Mouse (Mus musculus): ENCODE measurements around the gene Cox4i1. TPM values are rescaled to one million over a fixed set of nuclear protein-coding genes. Genes with fewer than 3 reads are reported as not detected.
A peak's percentile ranks its signal among the peaks of the same experiment; 100 is the strongest.

Cox4i1 gene
- total RNA-seq, 2 experiments from 2014 or later, result 1,090 to 1,232 TPM

DNA sequence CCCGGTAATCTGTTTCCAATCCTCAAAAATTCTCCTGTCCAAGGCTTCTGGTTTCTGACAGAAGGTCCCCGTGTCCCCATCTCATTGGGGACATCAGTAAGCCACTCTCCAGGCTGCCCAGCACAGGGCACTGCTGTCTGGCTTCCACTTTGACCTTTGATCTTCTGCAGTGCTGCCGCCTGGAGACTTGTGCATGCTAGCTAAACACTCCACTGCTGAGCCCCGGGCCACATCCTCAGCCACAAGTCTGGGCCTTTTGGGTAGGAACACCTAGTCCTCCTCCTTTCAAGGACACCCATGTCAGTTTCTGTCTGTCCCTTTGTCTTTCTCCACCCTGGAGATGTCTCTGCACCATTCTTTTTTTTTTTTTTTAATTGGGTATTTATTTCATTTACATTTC, 24.9 kb downstream of the Cox4i1 start:
- DNase-seq (ENCODE audit: extremely low spot score in 1 of 2, low spot score in 1 of 2), result no peak

- no peak for DNase-seq (ENCODE audit: extremely low spot score in 1 of 2, low spot score in 1 of 2)
Observed at GRCm38 (mm10) chr8:120693861-120694493, 26.0 kb downstream of the Cox4i1 start.

DNA sequence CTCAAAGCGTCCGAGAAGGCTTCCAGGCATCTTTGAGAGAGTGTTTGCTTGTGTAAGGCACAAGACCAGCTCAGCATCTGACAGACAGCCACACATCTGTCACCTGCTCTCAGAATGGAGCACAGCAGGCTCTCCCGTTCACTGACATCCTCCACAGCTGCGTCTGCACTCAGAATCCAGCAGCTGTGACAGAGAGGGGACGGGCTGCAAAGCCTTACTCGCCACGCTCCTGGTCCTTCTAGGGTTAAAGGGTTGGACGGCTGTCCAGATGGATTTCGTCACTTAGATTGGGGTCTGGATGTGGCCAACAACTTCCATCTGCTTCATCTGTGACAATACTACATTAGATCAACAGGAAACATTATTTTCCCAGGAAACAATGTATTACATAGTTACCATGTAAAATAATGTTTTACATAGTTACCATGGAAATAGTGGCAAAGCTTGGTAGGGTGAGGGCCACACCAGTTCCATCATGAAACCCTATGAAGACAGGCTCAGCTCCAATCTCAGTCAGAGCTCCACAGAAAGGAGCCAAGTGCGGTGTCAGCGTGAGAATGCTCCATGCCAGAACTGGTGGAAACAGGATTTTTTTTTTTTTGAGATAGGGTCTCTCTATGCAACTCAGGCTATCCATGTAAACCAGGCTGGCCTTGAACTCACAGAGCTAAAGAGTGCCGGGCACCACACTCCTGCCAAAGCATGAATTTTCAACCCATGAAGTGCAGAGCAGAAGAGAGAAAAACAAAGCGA, 28.6 kb downstream of the Cox4i1 start:
- no peak for DNase-seq (ENCODE audit: extremely low spot score in 1 of 2, low spot score in 1 of 2)

GRCm38 (mm10) chr8:120697154-120697978, 29.3 kb downstream of the Cox4i1 start:
- peak in 1 of 2 experiments; percentile 37 for DNase-seq (ENCODE audit: extremely low spot score in 1 of 2, low spot score in 1 of 2)

DNA sequence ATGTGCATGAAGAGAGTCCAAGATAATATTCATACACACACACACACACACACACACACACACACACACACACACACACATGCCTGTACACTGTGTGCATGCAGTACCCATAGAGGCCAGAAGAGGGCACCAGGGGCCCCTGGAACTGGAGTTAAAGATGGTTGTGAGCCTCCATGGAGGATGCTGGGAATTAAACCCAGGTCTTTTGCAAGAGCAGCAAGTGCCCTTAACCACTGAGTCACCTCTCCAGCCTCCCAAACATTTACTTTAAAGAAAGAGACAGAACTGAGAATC, 29.9 kb downstream of the Cox4i1 start:
- no peak for DNase-seq (ENCODE audit: extremely low spot score in 1 of 2, low spot score in 1 of 2)

GRCm38 (mm10) chr8:120698426-120698825, 30.4 kb downstream of the Cox4i1 start:
- DNase-seq (ENCODE audit: extremely low spot score in 1 of 2, low spot score in 1 of 2), result no peak

DNA sequence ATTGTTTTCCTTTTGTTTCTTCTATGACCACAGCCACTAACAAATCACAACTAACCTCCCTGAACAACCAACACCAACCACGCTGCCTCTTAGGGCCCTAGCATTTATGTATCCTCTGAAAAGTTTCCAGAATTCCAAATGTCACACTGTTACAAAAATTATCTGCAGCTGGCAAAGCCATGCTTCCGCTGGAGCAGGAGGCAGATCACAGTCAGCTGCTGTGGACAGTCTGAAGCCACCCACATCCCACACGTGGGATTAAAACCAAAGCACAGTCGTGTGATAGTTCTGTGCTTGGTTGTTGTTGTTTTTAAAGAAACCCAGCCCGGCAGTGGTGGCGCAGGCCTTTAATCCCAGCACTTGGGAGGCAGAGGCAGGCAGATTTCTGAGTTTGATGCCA, 31.1 kb downstream of the Cox4i1 start:
- DNase-seq (ENCODE audit: extremely low spot score in 1 of 2, low spot score in 1 of 2), result no peak

GRCm38 (mm10) chr8:120699565-120699964, 31.5 kb downstream of the Cox4i1 start:
- DNase-seq (ENCODE audit: extremely low spot score in 1 of 2, low spot score in 1 of 2), result no peak

GRCm38 (mm10) chr8:120700053-120700452, 32.0 kb downstream of the Cox4i1 start:
- no peak for DNase-seq (ENCODE audit: extremely low spot score in 1 of 2, low spot score in 1 of 2)

DNA sequence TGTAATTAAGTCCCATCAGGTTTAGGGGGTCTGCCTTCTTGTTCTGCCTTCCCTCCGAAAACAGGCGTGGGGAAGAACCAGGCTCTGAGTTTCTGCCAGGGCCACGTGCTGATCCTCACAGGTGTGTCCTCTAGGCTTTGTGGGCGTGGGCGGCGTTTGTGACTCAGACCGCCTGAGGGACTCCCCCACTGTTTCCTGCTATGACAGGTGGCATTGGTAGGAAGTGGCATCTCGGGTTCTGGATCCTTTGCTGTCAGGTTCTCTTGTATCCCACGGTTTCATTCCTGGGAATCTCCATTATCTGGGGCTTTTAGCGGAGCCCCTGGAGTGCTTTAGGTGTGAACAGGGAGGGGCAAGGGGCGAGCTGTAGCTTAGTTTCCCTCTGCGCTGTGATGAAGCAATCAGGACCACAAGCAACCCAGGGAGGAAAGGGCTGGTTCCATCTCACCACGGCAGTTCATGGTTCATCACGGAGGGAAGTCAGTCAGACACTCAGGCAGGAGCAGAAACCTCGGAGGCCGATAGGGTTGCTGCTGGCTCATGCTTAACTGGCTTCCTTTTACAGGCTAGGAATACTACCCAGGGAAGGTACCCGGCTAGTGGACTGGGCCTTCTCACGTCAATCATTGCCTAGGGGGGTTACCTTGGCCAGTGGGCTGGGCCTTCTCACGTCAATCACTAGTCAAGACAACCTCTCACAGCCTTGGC, 33.9 kb downstream of the Cox4i1 start:
- no peak for DNase-seq (ENCODE audit: extremely low spot score in 1 of 2, low spot score in 1 of 2)

- no peak for DNase-seq (ENCODE audit: extremely low spot score in 1 of 2, low spot score in 1 of 2)
Observed at GRCm38 (mm10) chr8:120704203-120704602, 36.2 kb downstream of the Cox4i1 start.

DNA sequence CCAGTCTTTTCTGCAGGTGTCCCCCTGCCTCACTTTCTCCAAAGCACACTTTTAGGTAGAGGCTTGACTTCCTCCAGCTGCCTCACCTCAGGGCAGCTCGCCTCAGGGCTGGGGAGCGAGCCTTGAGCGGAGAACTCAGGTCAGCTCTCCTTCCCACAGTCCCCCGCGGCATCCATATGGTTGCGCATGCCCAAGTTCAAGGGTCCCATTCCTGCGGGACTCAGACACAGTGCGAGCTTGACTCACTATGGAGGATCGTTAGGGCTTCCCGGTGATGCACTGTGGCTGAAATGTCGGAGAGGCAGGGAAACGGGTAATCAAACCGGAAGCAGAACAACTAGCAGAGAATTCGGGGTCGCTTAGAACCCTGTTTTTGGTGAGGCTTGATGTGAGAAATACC, 37.1 kb downstream of the Cox4i1 start:
- no peak for DNase-seq (ENCODE audit: extremely low spot score in 1 of 2, low spot score in 1 of 2)

DNA sequence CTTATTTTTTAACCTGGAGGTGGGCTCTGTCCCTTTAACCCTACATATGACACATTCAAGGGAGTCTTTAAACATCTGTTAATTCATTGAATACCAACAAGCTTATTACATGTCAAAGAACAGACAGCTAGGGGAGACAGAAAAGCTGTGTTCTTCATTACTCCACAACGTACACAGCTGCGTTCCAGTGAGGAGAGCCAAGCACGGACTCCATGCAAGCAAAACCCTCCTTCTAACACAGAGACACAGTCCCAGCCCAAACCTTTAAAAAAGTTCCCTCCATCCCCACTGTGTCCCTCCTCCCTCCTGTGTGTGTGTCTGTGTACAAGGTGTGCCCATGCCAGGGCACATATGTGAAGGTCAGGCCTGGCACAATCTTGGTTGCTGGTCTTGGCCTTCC, 38.2 kb downstream of the Cox4i1 start:
- DNase-seq (ENCODE audit: extremely low spot score in 1 of 2, low spot score in 1 of 2), result no peak

DNA sequence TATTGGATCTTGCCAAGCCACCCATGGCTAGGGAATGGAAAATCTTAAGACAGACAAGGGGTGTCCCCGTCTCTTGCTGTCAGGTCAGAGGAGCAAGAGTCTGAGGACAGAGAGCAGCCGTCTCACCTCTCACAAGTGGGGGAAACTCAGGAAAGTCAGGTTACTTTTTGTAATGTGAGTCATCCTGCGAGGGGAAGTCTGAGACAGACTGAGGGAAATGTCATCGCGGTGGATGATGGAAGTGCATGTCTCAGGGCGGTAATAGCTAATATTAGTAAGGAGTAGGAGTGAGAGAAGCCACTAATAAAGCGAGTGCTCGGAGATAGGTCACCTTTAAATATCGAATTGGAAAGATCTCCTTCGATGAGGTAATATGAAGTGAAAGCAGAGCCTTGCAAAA, 41.2 kb downstream of the Cox4i1 start:
- no peak for DNase-seq (ENCODE audit: extremely low spot score in 1 of 2, low spot score in 1 of 2)

GRCm38 (mm10) chr8:120715200-120715599, 47.2 kb downstream of the Cox4i1 start:
- no peak for DNase-seq (ENCODE audit: extremely low spot score in 1 of 2, low spot score in 1 of 2)

- DNase-seq (ENCODE audit: extremely low spot score in 1 of 2, low spot score in 1 of 2), result no peak
Observed at GRCm38 (mm10) chr8:120715996-120716680, 48.1 kb downstream of the Cox4i1 start.

GRCm38 (mm10) chr8:120719586-120720236, 51.7 kb downstream of the Cox4i1 start:
- no peak for DNase-seq (ENCODE audit: extremely low spot score in 1 of 2, low spot score in 1 of 2)

GRCm38 (mm10) chr8:120723025-120723424, 55.0 kb downstream of the Cox4i1 start:
- no peak for DNase-seq (ENCODE audit: extremely low spot score in 1 of 2, low spot score in 1 of 2)
